Mouse (Mus musculus): ENCODE measurements around the gene Wdr35.
"Not testable (repeated sequence)": the region's sequence is repeated elsewhere in the genome, so short reads cannot be mapped to it uniquely, and the experiment has no call there.

Gene Wdr35

GRCm38 (mm10) chr12:9010311-9010710, 36.6 kb downstream of the Wdr35 start:
- DNase-seq: no peak

GRCm38 (mm10) chr12:9016376-9016775, 42.7 kb downstream of the Wdr35 start:
- DNase-seq: no peak

GRCm38 (mm10) chr12:9020431-9020830, 46.7 kb downstream of the Wdr35 start:
- no peak for DNase-seq

GRCm38 (mm10) chr12:9020986-9021385, 47.3 kb downstream of the Wdr35 start:
- DNase-seq: no peak

GRCm38 (mm10) chr12:9023031-9023430, 49.3 kb downstream of the Wdr35 start:
- DNase-seq: peak; percentile 25

- DNase-seq: no peak
Observed at GRCm38 (mm10) chr12:9024071-9024470, 50.4 kb downstream of the Wdr35 start.

- no peak for DNase-seq
Observed at GRCm38 (mm10) chr12:9024736-9025135, 51.0 kb downstream of the Wdr35 start.

GRCm38 (mm10) chr12:9026843-9027242, 53.2 kb downstream of the Wdr35 start:
- DNase-seq: no peak

- DNase-seq: not testable (repeated sequence)
Observed at GRCm38 (mm10) chr12:9028816-9029215, 55.1 kb downstream of the Wdr35 start.

GRCm38 (mm10) chr12:9029506-9029887, 55.8 kb downstream of the Wdr35 start:
- no peak for DNase-seq

GRCm38 (mm10) chr12:9029888-9030723, 56.4 kb downstream of the Wdr35 start, which contains the start of gene Ttc32:
TSS of gene Ttc32 (plus strand) at chr12:9029997.
- DNase-seq: peak; percentile 96

GRCm38 (mm10) chr12:9031166-9031565, 57.5 kb downstream of the Wdr35 start:
- DNase-seq: no peak

- no peak for DNase-seq
Observed at GRCm38 (mm10) chr12:9033140-9033539, 59.4 kb downstream of the Wdr35 start.

GRCm38 (mm10) chr12:9036409-9036808, 62.7 kb downstream of the Wdr35 start:
- DNase-seq: no peak

- DNase-seq: no peak
Observed at GRCm38 (mm10) chr12:9040177-9040576, 66.5 kb downstream of the Wdr35 start.

- no peak for DNase-seq
Observed at GRCm38 (mm10) chr12:9040686-9041085, 67.0 kb downstream of the Wdr35 start.

- no peak for DNase-seq
Observed at GRCm38 (mm10) chr12:9042316-9042715, 68.6 kb downstream of the Wdr35 start.

GRCm38 (mm10) chr12:9042759-9043158, 69.1 kb downstream of the Wdr35 start:
- no peak for DNase-seq

GRCm38 (mm10) chr12:9044666-9045065, 71.0 kb downstream of the Wdr35 start:
- DNase-seq: no peak

- DNase-seq: no peak
Observed at GRCm38 (mm10) chr12:9046674-9047073, 73.0 kb downstream of the Wdr35 start.

- DNase-seq: no peak
Observed at GRCm38 (mm10) chr12:9048090-9048489, 74.4 kb downstream of the Wdr35 start.

GRCm38 (mm10) chr12:9050824-9051223, 77.1 kb downstream of the Wdr35 start:
- DNase-seq: no peak

- DNase-seq: peak; percentile 86
Observed at GRCm38 (mm10) chr12:9052075-9052829, 78.6 kb downstream of the Wdr35 start.

GRCm38 (mm10) chr12:9053345-9053744, 79.7 kb downstream of the Wdr35 start:
- no peak for DNase-seq
